Mouse (Mus musculus): Measurements from ENCODE around the gene Nkiras2. TPM values are rescaled to one million over a fixed set of nuclear protein-coding genes. Genes with fewer than 3 reads are reported as not detected.

Nkiras2 gene
- polyA plus RNA-seq, 1 experiment from 2014 or later = 72.1 TPM

GRCm38 (mm10) chr11:100604321-100605005 lies 14.6 kb upstream of the Nkiras2 start:
- ATAC-seq (replicated peaks; ENCODE audit: low FRiP score, low TSS enrichment, low read depth) (no peak), DNase-seq (ENCODE audit: low spot score) (no peak)
- Histone ChIP-seq H3K27ac (ENCODE audit: low read depth) (no peak overlapping the region), H3K4me1 (replicated peaks; ENCODE audit: control insufficient read depth, insufficient read depth, low read length) (peaks cover 8% of the 10 kb centered on the region; the same call in 1 of the 2 replicates), H3K27me3 (replicated peaks; ENCODE audit: control insufficient read depth, insufficient read depth, low read length) (no peaks in the 10 kb centered on the region), H3K9ac (ENCODE audit: low read length) (no peak overlapping the region), H3K36me3 (ENCODE audit: control insufficient read depth, insufficient read depth, low read length) (peaks cover 43% of the 10 kb centered on the region), H3K9me3 (ENCODE audit: control insufficient read depth, low read length) (no peaks in the 10 kb centered on the region), H3K4me3 (ENCODE audit: low read depth, low read length) (no peak overlapping the region), H3K4me2 (ENCODE audit: low read length) (no peak overlapping the region)
- WGBS = 74% methylated on average over 4 of the region's 4 CpGs

DNA sequence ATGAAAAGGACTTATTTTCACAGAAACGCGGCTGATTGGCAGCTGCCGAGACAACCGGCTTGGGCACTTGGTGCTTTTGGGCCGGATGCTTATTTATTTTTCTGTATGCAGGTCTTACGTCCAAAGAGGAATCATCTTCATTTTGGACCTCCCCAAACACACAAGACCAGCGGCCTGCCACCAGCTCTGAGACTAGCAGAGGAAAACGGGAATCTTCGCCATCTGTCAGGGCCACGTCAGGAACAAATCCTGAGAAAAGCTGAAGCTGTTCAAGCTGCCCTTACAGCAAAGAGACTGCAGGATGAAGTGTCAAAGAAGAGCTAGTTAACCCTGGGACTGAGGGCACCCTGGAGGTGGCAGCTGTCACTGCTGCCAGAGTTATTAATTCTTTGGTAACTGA lies 13.6 kb upstream of the Nkiras2 start:
- peaks cover 8% of the 10 kb centered on the region; the same call in 1 of the 2 replicates for H3K4me1 ChIP-seq (replicated peaks; ENCODE audit: control insufficient read depth, insufficient read depth, low read length)
- no peak for DNase-seq (ENCODE audit: low spot score)
- H3K27ac ChIP-seq (ENCODE audit: low read depth) = no peak overlapping the region
- 92% methylated on average over 10 of the region's 10 CpGs for WGBS
- no peak overlapping the region for H3K9ac ChIP-seq (ENCODE audit: low read length)
- no peak overlapping the region for H3K4me2 ChIP-seq (ENCODE audit: low read length)
- H3K27me3 ChIP-seq (replicated peaks; ENCODE audit: control insufficient read depth, insufficient read depth, low read length) = no peaks in the 10 kb centered on the region
- H3K4me3 ChIP-seq (ENCODE audit: low read depth, low read length) = no peak overlapping the region
- H3K9me3 ChIP-seq (ENCODE audit: control insufficient read depth, low read length) = no peaks in the 10 kb centered on the region
- ATAC-seq (replicated peaks; ENCODE audit: low FRiP score, low TSS enrichment, low read depth) = no peak
- H3K36me3 ChIP-seq (ENCODE audit: control insufficient read depth, insufficient read depth, low read length) = peaks cover 36% of the 10 kb centered on the region

- no peak for DNase-seq (ENCODE audit: low spot score)
- WGBS = 96% methylated on average over 6 of the region's 6 CpGs
- H3K4me3 ChIP-seq (ENCODE audit: low read depth, low read length) = no peak overlapping the region
- no peak for ATAC-seq (replicated peaks; ENCODE audit: low FRiP score, low TSS enrichment, low read depth)
- no peak overlapping the region for H3K4me2 ChIP-seq (ENCODE audit: low read length)
- no peaks in the 10 kb centered on the region for H3K9me3 ChIP-seq (ENCODE audit: control insufficient read depth, low read length)
- no peak overlapping the region for H3K9ac ChIP-seq (ENCODE audit: low read length)
- peaks cover 12% of the 10 kb centered on the region; the same call in 1 of the 2 replicates for H3K4me1 ChIP-seq (replicated peaks; ENCODE audit: control insufficient read depth, insufficient read depth, low read length)
- no peak overlapping the region for H3K27ac ChIP-seq (ENCODE audit: low read depth)
- H3K36me3 ChIP-seq (ENCODE audit: control insufficient read depth, insufficient read depth, low read length) = peaks cover 24% of the 10 kb centered on the region
- no peaks in the 10 kb centered on the region for H3K27me3 ChIP-seq (replicated peaks; ENCODE audit: control insufficient read depth, insufficient read depth, low read length)
Measured at GRCm38 (mm10) chr11:100607121-100607520, 11.9 kb upstream of the Nkiras2 start.

DNA sequence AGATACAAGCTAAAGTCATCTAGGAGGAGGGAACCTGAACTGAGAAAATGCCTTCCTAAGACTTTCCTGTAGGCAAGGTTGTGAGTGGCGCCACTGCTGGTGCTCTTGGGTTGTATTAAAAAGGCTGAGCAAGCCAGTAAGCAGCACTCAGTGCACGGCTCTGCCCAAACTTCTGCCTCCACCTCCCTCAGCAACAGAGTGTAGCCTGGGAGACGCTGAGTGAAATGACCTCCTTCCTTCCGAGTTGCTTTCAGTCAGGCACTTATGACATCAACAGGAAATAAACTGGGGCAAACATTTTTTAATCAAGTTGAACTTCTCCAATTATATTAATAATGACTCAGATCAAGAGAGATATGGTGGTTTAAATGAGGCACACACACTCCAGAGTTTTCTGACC lies 10.2 kb upstream of the Nkiras2 start:
- ATAC-seq (replicated peaks; ENCODE audit: low FRiP score, low TSS enrichment, low read depth) (no peak), DNase-seq (ENCODE audit: low spot score) (no peak)
- no peak overlapping the region for H3K4me3 ChIP-seq (ENCODE audit: low read depth, low read length)
- peaks cover 16% of the 10 kb centered on the region; the same call in 1 of the 2 replicates for H3K4me1 ChIP-seq (replicated peaks; ENCODE audit: control insufficient read depth, insufficient read depth, low read length)
- no peak overlapping the region for H3K27ac ChIP-seq (ENCODE audit: low read depth)
- H3K9me3 ChIP-seq (ENCODE audit: control insufficient read depth, low read length) = no peaks in the 10 kb centered on the region
- H3K27me3 ChIP-seq (replicated peaks; ENCODE audit: control insufficient read depth, insufficient read depth, low read length) = no peaks in the 10 kb centered on the region
- no peak overlapping the region for H3K4me2 ChIP-seq (ENCODE audit: low read length)
- peaks cover 17% of the 10 kb centered on the region for H3K36me3 ChIP-seq (ENCODE audit: control insufficient read depth, insufficient read depth, low read length)
- 67% methylated on average over 4 of the region's 4 CpGs for WGBS
- no peak overlapping the region for H3K9ac ChIP-seq (ENCODE audit: low read length)

GRCm38 (mm10) chr11:100609355-100609996 lies 9.6 kb upstream of the Nkiras2 start:
- Histone ChIP-seq H3K4me3 (ENCODE audit: low read depth, low read length) (no peak overlapping the region), H3K4me2 (ENCODE audit: low read length) (no peak overlapping the region), H3K27ac (ENCODE audit: low read depth) (no peak overlapping the region), H3K36me3 (ENCODE audit: control insufficient read depth, insufficient read depth, low read length) (peaks cover 17% of the 10 kb centered on the region), H3K9me3 (ENCODE audit: control insufficient read depth, low read length) (no peaks in the 10 kb centered on the region), H3K4me1 (replicated peaks; ENCODE audit: control insufficient read depth, insufficient read depth, low read length) (peaks cover 9% of the 10 kb centered on the region; the same call in 1 of the 2 replicates), H3K27me3 (replicated peaks; ENCODE audit: control insufficient read depth, insufficient read depth, low read length) (no peaks in the 10 kb centered on the region), H3K9ac (ENCODE audit: low read length) (no peak overlapping the region)
- no peak for ATAC-seq (replicated peaks; ENCODE audit: low FRiP score, low TSS enrichment, low read depth)
- DNase-seq (ENCODE audit: low spot score) = no peak
- WGBS = 85% methylated on average over 5 of the region's 5 CpGs

DNA sequence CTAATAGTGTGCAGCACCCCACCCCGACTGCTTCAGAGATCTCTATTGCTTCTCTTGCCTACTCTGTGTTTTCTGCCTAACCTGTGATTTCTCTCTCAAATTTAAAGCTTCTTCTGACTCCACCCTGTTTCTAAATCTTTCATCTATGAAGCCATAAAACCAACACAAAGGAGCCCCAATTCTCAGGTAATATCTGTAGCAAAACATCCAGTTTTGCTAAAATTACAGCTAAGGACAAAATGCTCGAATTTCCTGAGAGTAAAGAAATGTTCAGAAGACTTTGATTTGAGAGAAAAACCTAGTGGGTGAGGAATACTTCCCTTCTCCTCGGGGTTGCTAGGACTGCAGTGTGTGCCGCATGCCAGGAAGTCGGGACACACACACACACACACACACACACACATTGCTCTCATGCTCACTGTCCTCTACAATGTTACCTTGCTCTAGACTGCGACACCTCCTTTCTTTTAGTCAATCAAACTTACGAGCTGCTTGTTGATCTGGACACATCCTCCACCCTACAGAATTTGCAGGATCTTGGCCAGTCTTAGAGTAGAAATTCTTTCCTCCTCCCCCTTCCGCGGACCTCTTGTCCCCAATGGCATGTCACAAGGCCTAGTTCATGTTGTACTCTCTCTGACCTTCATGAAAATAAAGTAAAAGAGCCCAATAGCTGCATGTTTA lies 8.9 kb upstream of the Nkiras2 start:
- DNase-seq (ENCODE audit: low spot score) = no peak
- H3K4me3 ChIP-seq (ENCODE audit: low read depth, low read length) = no peak overlapping the region
- peaks cover 17% of the 10 kb centered on the region for H3K36me3 ChIP-seq (ENCODE audit: control insufficient read depth, insufficient read depth, low read length)
- 82% methylated on average over 9 of the region's 9 CpGs for WGBS
- H3K4me2 ChIP-seq (ENCODE audit: low read length) = no peak overlapping the region
- no peak overlapping the region for H3K27ac ChIP-seq (ENCODE audit: low read depth)
- H3K9me3 ChIP-seq (ENCODE audit: control insufficient read depth, low read length) = no peaks in the 10 kb centered on the region
- no peak overlapping the region for H3K9ac ChIP-seq (ENCODE audit: low read length)
- H3K4me1 ChIP-seq (replicated peaks; ENCODE audit: control insufficient read depth, insufficient read depth, low read length) = peaks cover 8% of the 10 kb centered on the region; the same call in 1 of the 2 replicates
- H3K27me3 ChIP-seq (replicated peaks; ENCODE audit: control insufficient read depth, insufficient read depth, low read length) = no peaks in the 10 kb centered on the region
- no peak for ATAC-seq (replicated peaks; ENCODE audit: low FRiP score, low TSS enrichment, low read depth)

DNA sequence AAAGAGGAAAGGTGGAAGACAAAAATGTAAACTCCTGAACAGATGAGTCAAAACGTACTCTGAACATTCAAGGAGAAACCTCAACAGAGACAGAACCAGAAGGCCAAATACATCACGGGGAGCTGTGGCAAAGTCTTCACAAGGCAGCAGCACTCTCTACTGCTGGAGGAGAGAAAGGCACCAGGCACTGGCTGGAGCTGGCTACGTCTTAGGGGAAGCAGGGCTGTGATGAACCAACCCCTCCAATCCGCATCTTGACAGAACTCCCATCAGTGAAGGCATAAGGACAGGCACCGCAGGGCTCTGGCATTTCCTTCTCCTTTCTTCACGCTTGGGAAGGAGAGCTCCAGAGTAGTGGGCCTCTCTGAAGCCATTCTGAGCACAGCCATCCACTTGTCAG lies 7.4 kb upstream of the Nkiras2 start:
- no peak overlapping the region for H3K9ac ChIP-seq (ENCODE audit: low read length)
- 88% methylated on average over 6 of the region's 6 CpGs for WGBS
- no peak overlapping the region for H3K4me3 ChIP-seq (ENCODE audit: low read depth, low read length)
- no peak overlapping the region for H3K4me2 ChIP-seq (ENCODE audit: low read length)
- peaks cover 23% of the 10 kb centered on the region for H3K36me3 ChIP-seq (ENCODE audit: control insufficient read depth, insufficient read depth, low read length)
- H3K27me3 ChIP-seq (replicated peaks; ENCODE audit: control insufficient read depth, insufficient read depth, low read length) = no peaks in the 10 kb centered on the region
- H3K9me3 ChIP-seq (ENCODE audit: control insufficient read depth, low read length) = no peaks in the 10 kb centered on the region
- H3K4me1 ChIP-seq (replicated peaks; ENCODE audit: control insufficient read depth, insufficient read depth, low read length) = peaks cover 8% of the 10 kb centered on the region; the same call in 1 of the 2 replicates
- DNase-seq (ENCODE audit: low spot score) (no peak), ATAC-seq (replicated peaks; ENCODE audit: low FRiP score, low TSS enrichment, low read depth) (no peak)
- H3K27ac ChIP-seq (ENCODE audit: low read depth) = no peak overlapping the region

GRCm38 (mm10) chr11:100613241-100613640 lies 5.8 kb upstream of the Nkiras2 start:
- H3K4me2 ChIP-seq (ENCODE audit: low read length) = no peak overlapping the region; the same call in 1 of the 2 replicates
- peaks cover 18% of the 10 kb centered on the region for H3K36me3 ChIP-seq (ENCODE audit: control insufficient read depth, insufficient read depth, low read length)
- ATAC-seq (replicated peaks; ENCODE audit: low FRiP score, low TSS enrichment, low read depth) (no peak), DNase-seq (ENCODE audit: low spot score) (no peak)
- H3K9me3 ChIP-seq (ENCODE audit: control insufficient read depth, low read length) = no peaks in the 10 kb centered on the region
- H3K4me1 ChIP-seq (replicated peaks; ENCODE audit: control insufficient read depth, insufficient read depth, low read length) = peaks cover 16% of the 10 kb centered on the region
- H3K9ac ChIP-seq (ENCODE audit: low read length) = no peak overlapping the region
- WGBS = 88% methylated on average over 3 of the region's 3 CpGs
- no peak overlapping the region for H3K27ac ChIP-seq (ENCODE audit: low read depth)
- no peak overlapping the region for H3K4me3 ChIP-seq (ENCODE audit: low read depth, low read length)
- no peaks in the 10 kb centered on the region for H3K27me3 ChIP-seq (replicated peaks; ENCODE audit: control insufficient read depth, insufficient read depth, low read length)
